Mouse (Mus musculus) retina, embryonic 14.5 days (tissue): ENCODE data around the gene Mrc2.

ENCODE experiments used
- DNase-seq: peaks from one replicate; pipeline ENCODE4 v3.0.0-alpha.2; 2015; ENCODE audit warnings: low spot score

Gene Mrc2

DNA sequence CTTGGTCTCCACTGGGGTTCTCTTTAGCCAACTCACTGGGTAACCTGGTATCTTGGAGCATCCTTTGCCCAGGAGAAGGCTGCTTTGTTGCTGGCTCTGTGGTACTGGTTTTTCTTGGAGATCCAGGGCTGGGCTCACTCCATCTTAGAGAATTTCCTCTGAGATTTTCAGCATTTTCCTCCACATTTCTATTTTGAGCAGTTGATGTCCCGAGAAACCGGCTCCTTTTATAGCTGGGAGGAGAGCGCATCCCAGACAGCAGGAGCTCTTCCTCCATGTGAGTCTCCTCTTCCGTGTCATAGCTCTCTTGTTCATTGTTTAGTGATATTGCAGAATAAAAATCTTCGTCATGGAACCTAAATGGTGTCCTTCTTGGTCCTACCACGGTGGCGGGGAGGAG lies 97.8 kb downstream of the Mrc2 start:
- DNase-seq = no peak
